Mouse (Mus musculus) cerebellum, postnatal 36 days (tissue): ENCODE data around the gene A830005F24Rik.

Experiments used
- DNase-seq, 2 experiments: peaks; one replicate each; pipeline ENCODE4 v3.0.0; 2021 to 2022; ENCODE audit warnings: mixed read lengths in 2 of 2

A830005F24Rik gene

GRCm38 (mm10) chr13:48545476-48546281, 32.3 kb downstream of the A830005F24Rik start:
- peak; percentile 97 to 99 for DNase-seq

GRCm38 (mm10) chr13:48546330-48546917, 33.1 kb downstream of the A830005F24Rik start:
- DNase-seq = peak; percentile 99 to 100

DNA sequence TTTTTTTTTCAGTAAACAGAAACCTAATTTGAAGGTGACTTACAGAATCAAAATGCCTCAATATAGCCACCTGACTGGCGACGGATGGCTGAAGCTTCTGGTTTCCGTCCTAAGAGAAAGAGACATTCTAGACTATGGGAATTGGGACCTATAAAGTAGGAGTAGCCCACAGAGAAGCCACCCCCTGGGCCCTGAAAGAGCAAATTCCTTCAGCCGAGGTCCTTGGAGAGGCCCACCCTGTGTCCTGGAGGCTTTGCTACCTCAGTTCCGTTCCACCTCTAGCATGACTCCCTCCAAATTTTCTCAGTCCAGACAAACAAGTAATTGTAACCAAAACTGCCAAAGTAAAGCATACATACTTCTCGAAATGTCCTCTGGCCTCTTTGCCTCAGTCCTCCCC, 34.3 kb downstream of the A830005F24Rik start:
- no peak for DNase-seq

DNA sequence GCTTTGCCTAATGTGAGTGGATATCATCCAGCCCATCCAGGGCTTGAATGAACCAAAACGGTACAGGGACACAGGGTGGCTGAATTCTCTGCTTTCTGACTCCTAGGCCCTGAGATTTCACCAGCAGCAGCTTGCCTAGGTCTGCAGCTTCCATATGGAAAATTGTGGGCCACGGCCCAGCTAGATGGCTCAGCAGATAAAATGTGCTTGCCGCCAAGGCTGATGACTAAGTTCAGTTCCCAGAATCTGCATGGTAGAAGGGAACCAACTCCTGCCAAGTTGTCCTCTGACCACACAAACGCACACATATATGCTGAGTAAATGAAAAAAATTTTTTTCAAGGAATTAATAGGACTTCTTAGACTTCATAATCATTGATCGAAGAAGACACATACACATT, 34.9 kb downstream of the A830005F24Rik start:
- DNase-seq = no peak

GRCm38 (mm10) chr13:48552181-48553090, 39.1 kb downstream of the A830005F24Rik start:
- DNase-seq = peak; percentile 93 to 95

GRCm38 (mm10) chr13:48553511-48553910, 40.1 kb downstream of the A830005F24Rik start:
- DNase-seq = no peak

DNA sequence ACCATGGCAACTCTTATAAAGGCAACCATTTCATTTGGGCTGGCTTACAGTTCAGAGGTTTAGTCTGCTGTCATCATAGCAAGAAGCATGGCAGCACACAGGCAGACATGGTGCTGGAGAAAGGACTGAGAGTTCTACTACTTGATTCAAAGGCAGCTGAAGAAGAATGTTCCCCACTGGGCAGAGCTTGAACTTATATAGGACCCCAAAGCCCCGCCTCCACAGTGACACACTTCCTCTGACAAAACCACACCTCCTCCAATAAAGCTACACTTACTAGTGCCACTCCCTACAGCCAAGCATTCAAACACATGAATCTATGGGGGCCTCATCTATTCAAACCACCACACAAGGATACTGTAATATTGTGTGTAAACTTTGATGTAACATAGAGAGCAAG, 41.2 kb downstream of the A830005F24Rik start:
- DNase-seq = no peak

DNA sequence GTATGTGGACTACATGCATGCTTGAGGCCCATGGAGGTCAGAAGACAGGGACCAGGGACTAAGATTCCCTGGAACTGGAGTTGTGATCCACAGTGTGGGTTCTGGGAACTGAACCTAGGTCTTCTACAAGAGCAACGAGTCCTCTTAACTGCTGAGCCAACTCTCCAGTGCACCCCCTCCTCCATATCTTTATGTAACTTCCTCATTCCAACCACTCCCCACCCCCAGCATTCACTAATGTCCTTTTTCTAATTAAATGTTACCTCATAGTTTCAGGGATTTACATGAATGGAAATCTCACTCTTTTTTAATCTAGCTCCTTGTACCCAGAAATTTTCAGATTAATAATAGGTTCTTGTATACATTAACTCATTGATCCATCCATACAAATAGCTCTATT, 42.6 kb downstream of the A830005F24Rik start:
- no peak for DNase-seq

DNA sequence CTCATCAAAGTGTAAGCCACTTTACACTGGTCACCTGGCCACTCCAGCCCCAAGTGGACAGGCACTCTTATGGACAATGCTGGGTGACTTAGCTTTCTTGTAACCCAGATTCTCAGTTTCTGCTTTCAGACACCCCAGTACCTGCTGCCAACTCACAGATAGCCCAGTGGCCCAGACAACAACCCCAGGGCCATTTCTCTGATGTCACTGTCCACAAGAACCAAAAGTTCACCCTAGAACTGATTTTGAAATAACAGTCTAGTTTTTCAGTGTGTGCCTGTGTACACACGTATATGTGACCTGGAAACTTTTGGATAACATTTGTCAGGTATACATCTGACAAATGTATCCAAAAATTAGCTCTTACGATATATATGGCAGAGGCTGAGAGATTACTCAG, 48.1 kb downstream of the A830005F24Rik start:
- DNase-seq = no peak

- DNase-seq = no peak
These were observed 49.0 kb downstream of the A830005F24Rik start for GRCm38 (mm10) chr13:48562336-48562735.
